Mouse (Mus musculus) thymus, adult 2 months (tissue): ENCODE measurements around the gene Olfr1246.
"Not testable (repeated sequence)": the region's sequence is repeated elsewhere in the genome, so short reads cannot be mapped to it uniquely, and the experiment has no call there.

Source experiments
- CTCF ChIP-seq: fragments of 200-500 bp; IDR thresholded peaks from 2 replicates; pipeline ENCODE4 v1.5.1; 2012; ENCODE audit warnings: mild to moderate bottlenecking, control low read depth, low read length, moderate library complexity, borderline replicate concordance; ENCODE audit not compliant: control insufficient read depth, poor library complexity, insufficient read depth; ENCODE audit errors: extremely low read depth
- POLR2A ChIP-seq: fragments of 200-500 bp; IDR thresholded peaks from 2 replicates; pipeline ENCODE4 v1.6.1; 2012; ENCODE audit warnings: mild to moderate bottlenecking, low read length, control low read depth, moderate library complexity; ENCODE audit not compliant: control insufficient read depth, poor library complexity, insufficient read depth; ENCODE audit errors: extremely low read depth

- not testable (repeated sequence) for TF ChIP-seq POLR2A, CTCF
Measured at GRCm38 (mm10) chr2:89562706-89563105, 30.3 kb downstream of the Olfr1246 start.
